Mouse (Mus musculus) spleen, adult 2 months (tissue): ENCODE results near the gene Pdgfc.

Source experiments
- CTCF ChIP-seq: fragments of 200-500 bp; IDR thresholded peaks from 2 replicates; pipeline ENCODE4 v1.5.1; 2011; ENCODE audit warnings: mild to moderate bottlenecking, inconsistent platforms; ENCODE audit not compliant: insufficient read depth, insufficient read length, insufficient replicate concordance; ENCODE audit errors: extremely low read depth
- POLR2A ChIP-seq: fragments of 200-500 bp; IDR thresholded peaks from 2 replicates; pipeline ENCODE4 v1.6.1; 2011; ENCODE audit warnings: low read depth, low read length, inconsistent platforms

- TF ChIP-seq CTCF (no peak), POLR2A (no peak)
These were observed 76.7 kb downstream of the Pdgfc start for GRCm38 (mm10) chr3:81112892-81113291.
